Mouse (Mus musculus) bone marrow macrophage, adult 2 months (primary cell): ENCODE data around the gene Draxin. TPM values are rescaled to one million over a fixed set of nuclear protein-coding genes. Genes with fewer than 3 reads are reported as not detected.

Experiments
- H3K27ac ChIP-seq: 2 replicates; pipeline ENCODE4 v1.5.1; 2012; ENCODE audit warnings: low read depth, low read length; ENCODE audit not compliant: insufficient read depth
- H3K4me1 ChIP-seq: 2 replicates; pipeline ENCODE4 v1.6.1; 2012; ENCODE audit warnings: low read length; ENCODE audit not compliant: control insufficient read depth, insufficient read depth
- H3K4me3 ChIP-seq: 2 replicates; pipeline ENCODE4 v1.5.1; 2012; ENCODE audit warnings: mild to moderate bottlenecking, low read length, moderate library complexity; ENCODE audit not compliant: insufficient read depth
- CTCF ChIP-seq: IDR thresholded peaks from 2 replicates; pipeline ENCODE4 v1.5.1; 2012; ENCODE audit warnings: low read depth, mild to moderate bottlenecking, low read length, moderate library complexity
- POLR2A ChIP-seq: IDR thresholded peaks from 2 replicates; pipeline ENCODE4 v1.6.1; 2012; ENCODE audit warnings: mild to moderate bottlenecking, low read depth, low read length, borderline replicate concordance
- polyA plus RNA-seq: library from polyadenylated mRNA; stranded (reverse); fragments of >200 nt; gene quantifications from 2 replicates; pipeline ENCODE4 v1.2.4, GENCODE M21; 2012; ENCODE audit not compliant: missing spikeins, insufficient read depth, insufficient read length

Gene Draxin
- polyA plus RNA-seq, 1 experiment = not detected

DNA sequence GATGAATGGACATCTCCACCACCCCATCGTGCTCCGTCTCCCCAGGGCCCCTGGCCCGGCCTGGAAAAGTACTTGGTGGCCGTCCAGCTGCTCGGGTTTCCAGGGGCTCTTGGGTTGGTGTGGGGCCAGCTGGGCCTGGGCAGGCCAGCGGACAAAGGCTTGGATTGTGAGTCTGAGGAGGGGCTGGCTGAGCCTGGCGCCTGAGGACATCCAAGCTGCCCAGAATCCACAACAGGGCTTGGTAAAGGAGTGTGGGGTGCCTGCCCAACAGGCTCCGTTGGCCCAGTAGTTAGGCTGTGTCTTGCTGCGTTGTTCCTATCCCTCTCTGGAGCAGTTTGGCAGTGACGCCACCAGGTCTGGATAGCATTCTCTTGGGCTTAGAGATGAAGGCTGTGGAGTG is 35.9 kb upstream of the Draxin start:
- no peak for TF ChIP-seq POLR2A
- no peak for TF ChIP-seq CTCF
- Histone ChIP-seq H3K4me1 (no peaks in the 10 kb centered on the region), H3K4me3 (no peak overlapping the region), H3K27ac (no peak overlapping the region)

DNA sequence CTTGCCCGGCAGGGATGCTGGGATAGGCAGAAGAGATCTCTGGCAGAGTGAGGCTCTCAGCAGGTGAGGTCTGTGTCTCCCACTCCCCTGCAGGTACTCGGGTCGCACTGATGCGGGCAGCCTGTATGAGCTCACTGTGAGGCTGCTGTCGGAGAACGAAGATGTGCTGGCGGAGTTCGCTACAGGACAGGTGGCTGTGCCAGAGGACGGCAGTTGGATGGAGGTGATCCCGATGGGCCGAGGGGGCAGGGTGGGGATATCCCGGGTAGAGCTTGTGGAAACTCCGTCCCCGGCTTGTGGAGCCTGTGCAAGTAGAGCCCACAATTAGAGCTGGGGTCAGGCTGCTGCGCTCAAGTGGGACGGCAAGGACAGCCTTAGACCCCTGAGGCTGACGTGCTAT is 35.1 kb upstream of the Draxin start:
- no peak overlapping the region for H3K4me3 ChIP-seq

DNA sequence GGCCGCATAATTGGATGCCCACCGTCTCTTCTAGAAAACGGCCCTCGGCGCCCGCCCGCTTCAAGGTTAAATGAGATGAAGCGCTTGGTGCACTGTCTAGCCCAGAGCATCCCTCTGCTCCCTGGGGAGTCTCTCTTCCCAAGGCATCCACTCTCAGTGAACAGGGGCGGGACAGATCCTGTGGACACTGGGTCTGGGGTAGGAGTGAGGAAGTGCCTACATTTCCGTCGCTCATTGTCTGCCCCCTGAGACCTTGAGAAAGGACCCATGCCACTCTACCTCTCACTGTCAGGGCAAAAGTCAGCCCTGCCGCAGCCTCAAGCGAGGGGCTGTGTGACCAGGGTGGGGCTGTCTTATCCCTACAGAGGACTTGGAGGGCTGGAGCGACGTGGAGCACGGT is 34.0 kb upstream of the Draxin start:
- Histone ChIP-seq H3K4me1 (no peaks in the 10 kb centered on the region), H3K27ac (no peak overlapping the region), H3K4me3 (0 out of 2 replicates have a peak overlapping the region, but pooled peaks have one; percentile 26)
- no peak for TF ChIP-seq CTCF
- no peak for TF ChIP-seq POLR2A

More for the DNA sequence above, 35.1 kb upstream of the Draxin start:
- Histone ChIP-seq H3K4me1 (no peaks in the 10 kb centered on the region), H3K27ac (no peak overlapping the region)
- no peak for TF ChIP-seq POLR2A

DNA sequence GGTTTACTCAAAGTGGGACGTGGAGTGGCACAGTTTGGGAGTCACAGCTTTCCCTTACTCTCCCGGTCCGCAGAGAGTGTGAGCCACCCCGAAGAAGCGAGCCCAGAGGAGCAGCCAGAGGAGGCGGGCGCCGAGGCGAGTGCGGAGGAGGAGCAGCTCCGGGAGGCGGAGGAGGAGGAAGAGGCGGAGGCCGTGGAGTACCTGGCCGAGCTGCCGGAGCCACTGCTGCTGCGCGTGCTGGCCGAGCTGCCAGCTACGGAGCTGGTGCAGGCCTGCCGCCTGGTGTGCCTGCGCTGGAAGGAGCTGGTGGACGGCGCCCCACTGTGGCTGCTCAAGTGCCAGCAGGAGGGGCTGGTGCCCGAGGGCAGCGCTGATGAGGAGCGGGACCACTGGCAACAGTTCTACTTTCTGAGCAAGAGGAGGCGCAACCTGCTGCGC is 33.5 kb upstream of the Draxin start:
- Histone ChIP-seq H3K4me3 (peak overlapping the region; percentile 26), H3K4me1 (peaks cover under 1% of the 10 kb centered on the region; the same call in 1 of the 2 replicates), H3K27ac (no peak overlapping the region)
- no peak for TF ChIP-seq POLR2A
- TF ChIP-seq CTCF = peak; percentile 53

DNA sequence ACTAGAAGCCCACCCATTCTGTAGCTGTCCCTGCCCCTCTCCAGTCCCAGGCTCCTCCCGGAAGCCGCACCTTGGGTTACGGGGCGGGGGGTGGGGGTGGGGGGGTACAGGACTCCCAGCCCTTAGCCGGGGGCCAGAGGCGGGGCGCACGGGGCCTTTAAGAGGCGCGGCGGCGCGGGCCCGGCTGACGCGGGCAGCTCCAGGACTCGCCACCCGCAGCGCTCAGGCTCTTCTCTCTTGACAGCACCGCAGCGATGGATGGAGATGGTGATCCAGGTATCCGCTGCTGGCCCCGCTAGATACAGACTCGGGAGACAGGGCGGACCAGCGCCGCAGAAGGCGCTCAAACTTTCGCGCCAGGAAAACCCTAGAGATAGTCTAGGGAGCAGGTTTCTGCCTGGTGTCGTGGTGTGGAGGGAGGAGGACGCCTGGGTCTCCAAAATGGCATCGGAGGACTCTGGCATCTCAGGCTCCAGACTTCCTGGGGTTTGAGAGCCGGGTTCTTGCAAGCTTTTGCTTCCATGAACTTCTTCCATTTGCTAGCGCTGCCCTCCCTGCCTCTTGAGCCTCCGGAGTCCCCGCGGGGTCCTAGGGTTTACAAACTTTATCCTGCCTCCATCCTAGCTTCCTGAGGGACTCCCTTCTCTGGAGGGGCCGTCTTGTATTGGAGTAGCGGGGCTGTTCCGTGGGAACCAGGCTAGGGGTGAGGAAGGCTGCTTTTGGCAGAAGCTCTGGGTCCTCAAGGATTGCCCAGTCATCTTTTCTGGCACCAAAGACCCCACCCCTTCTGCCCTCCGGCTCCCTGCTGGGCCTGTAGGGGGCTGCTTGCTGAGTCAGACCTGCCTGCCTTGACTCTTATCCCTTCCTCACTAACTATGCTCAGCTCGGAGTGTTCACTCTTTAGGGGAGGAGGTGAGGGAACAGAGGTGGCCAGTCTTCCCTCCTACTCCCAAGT is 30.2 kb upstream of the Draxin start, which contains the start of the genes Fbxo44 and Fbxo2:
TSS of gene Fbxo44 (minus strand) at position 47 of the 955 bp plus-strand sequence.
TSS of gene Fbxo2 (plus strand) at position 186 of the 955 bp plus-strand sequence.
- TF ChIP-seq POLR2A (no peak), CTCF (no peak)
- Histone ChIP-seq H3K4me3 (peak within 1 kb of the TSS; percentile 69), H3K4me1 (peaks cover 2% of the 10 kb centered on the region; the same call in 1 of the 2 replicates), H3K27ac (no peak within 1 kb of the TSS)

DNA sequence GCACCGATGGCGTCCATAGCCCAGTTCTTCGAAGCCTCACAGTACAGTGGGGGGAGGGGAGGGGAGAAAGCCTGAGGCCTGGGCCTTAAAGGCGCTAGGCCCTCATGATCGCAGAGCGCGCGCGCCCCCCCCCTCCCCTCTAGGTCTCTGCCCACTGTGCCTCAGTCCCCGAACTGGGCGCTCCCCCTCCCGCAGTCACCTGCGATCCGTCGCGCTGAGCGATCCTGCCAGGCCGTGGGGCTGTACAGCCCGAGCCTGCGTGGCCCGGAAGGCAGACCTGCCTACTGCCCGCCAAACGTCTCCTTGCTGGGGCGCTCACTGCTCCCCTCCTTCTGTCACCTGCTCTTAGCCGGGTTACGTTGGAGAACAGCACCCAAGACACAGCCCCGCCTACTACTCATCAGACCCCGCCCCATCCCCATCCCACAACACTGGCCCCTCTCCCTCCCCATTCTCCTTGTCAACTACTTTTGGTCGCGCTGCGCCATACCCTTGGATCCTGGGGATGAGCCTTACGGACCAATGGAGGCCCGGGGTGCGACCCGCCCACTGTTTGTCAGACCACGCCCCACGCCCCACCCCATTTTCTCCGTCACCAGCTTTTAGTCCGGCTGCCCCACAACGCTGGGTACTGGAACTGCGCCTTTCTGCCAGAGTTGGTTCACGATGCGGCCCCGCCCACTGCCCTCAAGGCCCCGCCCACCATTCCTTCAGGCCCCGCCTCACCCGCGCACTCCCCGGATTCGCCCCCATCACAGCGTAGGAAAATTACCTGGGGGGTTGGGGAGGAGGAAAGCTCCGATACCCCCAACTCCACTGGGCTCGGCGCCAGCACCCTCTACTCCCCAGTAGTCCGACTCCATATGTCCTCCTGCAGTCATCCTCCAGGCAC is 29.3 kb upstream of the Draxin start:
- H3K4me3 ChIP-seq = peak overlapping the region; percentile 69
- H3K27ac ChIP-seq = no peak overlapping the region
- TF ChIP-seq CTCF (no peak), POLR2A (no peak)
- peaks cover 2% of the 10 kb centered on the region; the same call in 1 of the 2 replicates for H3K4me1 ChIP-seq

DNA sequence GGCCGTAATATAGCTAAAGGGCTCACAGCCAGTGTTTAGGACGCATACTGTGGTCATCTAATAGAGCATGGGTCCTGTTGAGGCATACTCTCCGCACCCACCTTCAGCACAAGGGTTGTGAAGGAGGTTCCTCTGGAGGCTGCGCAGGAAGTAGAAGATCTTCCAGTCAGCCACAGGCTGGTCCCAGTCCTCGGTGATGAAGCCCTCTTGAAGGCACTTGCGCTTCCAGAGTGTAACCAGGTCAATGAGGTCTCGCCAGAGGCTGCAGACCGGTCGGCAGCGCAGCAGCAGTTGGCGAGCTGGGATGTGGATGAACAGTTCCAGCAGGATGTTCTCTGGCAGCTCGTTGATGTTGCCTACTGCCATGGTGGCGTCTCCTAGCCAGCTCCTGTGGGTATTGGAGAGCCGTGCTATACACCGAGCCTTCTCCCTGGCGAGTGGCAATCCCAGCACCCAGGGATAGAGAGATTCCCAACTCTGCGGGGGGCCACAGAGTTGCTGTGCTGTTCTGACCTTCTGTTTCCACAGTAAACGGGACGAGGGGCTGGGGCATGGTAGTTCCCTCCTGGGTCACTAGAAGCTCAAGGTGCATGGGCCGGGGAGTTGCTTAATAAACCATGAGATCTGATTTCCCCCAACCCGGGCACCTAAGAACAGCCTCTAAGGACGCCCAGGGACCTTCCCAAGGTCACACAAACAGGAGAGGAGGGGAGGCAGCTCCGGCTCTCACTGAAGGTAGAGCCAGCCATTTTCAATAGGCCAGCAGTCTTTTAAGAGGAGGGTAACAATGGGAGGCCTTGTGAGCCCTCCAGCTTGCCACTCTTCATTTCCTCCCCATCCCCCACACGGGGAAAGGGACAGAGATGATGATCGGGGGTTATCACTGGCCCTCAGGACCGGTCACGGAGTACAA is 28.2 kb upstream of the Draxin start:
- no peak overlapping the region for H3K27ac ChIP-seq
- no peak overlapping the region; the same call in 1 of the 2 replicates for H3K4me3 ChIP-seq
- peaks cover 2% of the 10 kb centered on the region; the same call in 1 of the 2 replicates for H3K4me1 ChIP-seq
- TF ChIP-seq POLR2A (no peak), CTCF (no peak)

DNA sequence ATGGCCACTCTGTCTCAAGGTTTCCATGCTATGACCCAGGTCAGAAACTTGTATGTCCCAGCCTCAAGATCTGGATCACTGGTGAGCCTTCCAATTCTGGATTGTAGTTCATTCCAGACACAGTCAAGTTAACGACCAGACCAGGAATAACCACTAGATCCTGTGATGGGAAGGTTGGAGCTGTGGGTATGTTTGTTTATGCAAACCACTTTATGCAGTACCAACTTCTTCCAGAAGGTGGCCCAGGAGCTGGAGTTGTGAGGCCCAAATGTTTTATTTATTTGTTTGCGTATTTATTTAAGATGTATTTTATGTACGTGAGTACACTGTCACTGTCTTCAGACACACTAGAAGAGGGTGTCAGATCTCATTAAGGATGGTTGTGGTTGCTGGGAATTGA is 24.5 kb upstream of the Draxin start:
- H3K4me1 ChIP-seq = peaks cover 8% of the 10 kb centered on the region
- H3K27ac ChIP-seq = no peak overlapping the region
- H3K4me3 ChIP-seq = no peak overlapping the region
- no peak for TF ChIP-seq POLR2A
- TF ChIP-seq CTCF = no peak

DNA sequence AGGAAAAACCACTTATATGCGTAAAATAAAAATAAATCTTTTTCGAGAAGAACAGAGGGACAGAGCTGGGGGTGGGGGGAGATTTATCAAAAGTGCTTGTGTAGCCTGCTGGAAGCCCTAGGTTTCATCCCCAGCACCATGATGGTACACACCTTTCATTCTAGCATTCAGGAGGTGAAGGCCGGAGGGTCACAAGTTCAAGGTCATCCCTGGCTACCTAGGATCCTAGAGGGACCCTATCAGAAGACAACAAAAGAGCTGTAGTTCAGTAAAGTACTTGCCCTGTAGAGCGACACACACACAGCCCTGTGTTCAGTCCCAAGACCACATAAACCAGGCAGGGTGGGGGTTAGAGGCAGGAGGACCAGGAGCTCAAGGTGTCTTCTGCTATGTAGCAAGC is 23.5 kb upstream of the Draxin start:
- Histone ChIP-seq H3K4me3 (no peak overlapping the region), H3K27ac (no peak overlapping the region), H3K4me1 (peaks cover 7% of the 10 kb centered on the region)
- TF ChIP-seq CTCF (no peak), POLR2A (no peak)
